Mouse (Mus musculus) naive thymus-derived CD4-positive, alpha-beta T cell, adult 2 months (primary cell): ENCODE results near the gene BC030870.
"Not testable (repeated sequence)": the region's sequence is repeated elsewhere in the genome, so short reads cannot be mapped to it uniquely, and the experiment has no call there.

ENCODE experiments used
- DNase-seq: peaks from one replicate; pipeline ENCODE4 v3.0.0-alpha.2; 2011; ENCODE audit warnings: low read depth

The BC030870 gene

DNA sequence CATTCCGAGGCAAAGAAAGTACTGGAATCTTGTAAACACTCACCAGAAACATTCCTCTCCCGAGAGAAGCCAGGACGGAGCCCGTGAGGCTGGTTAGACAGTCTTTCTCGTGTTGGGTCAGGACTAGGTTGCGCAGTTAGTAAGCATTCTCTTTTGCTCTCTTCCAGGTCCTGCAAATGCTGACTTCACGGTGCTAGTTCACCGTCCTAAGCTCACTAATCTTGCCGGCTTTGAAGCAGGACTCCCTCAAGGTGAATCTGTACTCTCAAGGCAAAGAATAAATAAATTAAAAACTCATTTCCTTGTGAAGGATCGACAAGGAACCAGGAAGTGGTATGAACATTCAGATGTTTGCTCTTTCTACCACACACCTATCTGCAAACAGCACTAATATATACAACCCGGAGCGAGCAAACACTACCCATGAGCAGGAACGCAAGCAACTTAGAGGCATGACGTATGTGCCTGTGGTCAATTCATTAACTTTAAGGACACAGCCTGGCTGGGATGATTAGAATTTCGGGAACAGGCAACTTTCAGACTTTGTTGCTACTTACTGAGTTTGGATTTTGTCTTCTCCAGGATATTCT lies at the start of gene BC030870:
Gene BC030870, minus strand, starts transcription at position 365 of the 590 bp plus-strand sequence.
- DNase-seq = no peak

DNA sequence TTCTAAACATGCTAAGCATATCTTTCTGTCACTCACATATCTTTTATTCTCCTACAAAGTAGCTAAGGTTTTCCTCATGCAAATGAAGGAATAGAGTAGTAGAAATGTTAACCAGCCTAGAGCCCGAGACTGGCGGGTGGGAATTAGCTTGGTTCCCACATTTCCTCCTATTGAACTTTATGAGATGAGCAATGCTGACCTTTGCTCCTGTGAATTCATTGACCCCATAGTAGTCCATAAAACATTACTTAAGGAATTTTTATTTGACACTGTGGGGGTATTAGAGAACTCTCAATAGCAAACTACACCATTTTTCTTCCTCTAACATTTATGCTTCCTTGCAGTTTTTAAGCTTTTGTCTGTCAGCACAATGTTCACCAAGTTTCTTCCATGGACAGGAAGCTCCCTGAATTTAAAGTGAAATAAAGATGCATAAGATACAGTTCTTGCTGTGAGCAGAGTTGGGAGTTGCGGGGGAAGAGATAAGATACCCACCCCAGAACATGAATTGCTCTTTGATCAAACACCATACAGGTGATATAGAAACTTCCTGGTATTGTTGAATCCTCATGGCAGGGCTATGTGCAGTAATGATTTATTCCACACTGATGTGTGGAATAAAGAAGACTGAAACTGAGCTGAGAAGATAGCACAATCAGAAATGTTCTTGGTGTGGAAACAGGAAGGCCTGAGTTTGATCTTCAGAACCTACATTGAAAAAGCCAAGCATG lies 45.5 kb upstream of the BC030870 start:
- DNase-seq = no peak

DNA sequence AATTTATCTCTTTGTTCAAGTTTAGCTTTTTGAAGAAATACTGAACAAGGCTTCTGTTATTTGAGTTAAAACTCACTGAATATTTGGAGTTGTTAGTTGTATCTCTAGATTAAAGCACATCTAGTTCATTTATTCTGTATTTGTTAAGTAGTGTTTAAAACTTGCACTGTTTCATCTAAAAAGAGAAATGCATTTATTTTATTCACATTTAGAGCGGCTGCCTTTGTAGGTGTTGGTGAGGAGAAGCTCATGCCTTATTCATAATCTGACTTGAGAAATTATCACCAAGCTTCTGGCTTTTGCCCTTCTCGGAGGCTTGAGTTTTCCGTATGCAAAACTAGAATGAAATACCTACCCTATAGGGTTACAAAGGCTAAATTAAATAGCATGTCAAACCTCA lies 39.8 kb upstream of the BC030870 start:
- DNase-seq = no peak

DNA sequence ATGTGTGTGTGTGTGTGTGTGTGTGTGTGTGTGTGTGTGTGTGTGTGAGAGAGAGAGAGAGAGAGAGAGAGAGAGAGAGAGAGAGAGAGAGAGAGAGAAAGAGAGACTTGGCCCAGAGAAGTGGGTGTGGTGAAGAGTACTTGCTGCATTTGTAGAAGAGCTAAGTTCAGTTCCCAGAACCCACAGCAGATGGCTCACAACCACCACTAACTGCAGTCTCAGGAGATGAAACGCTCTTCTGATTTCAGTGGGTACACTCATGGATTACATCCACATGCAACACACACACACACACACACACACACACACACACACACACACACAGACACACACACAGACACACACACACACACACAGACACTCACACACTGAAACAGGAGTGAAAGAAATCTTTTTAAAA lies 31.3 kb upstream of the BC030870 start:
- not testable (repeated sequence) for DNase-seq

DNA sequence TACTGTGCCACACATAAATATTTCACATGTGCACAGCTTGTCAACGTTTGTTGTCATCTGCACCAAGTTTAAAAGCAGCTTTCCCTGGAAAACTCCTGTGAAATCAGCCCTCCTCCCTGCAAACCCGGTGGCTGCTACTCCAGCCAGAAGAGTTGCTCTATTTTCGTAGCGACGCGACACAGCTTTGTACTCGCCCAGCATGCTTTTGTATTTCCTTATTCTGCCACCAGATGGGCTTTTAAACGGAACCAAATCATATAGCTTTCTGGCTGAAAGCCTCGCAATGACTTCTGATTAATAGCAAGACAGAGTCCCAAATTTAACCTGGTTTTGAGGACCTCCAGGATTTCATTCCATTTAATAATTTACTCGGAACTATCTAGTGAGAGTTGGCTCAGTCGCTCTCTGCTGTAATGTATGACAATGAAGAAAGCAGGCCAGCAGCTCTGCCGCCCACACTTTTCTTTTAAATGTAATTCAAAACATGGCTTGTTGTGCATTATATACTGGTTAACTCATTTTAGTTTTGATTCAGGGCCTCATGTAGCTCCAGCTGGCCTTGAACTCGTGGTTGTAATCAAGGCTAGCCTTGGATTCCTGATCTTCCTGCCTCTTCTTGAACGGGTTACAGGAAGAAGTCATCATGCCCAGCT lies 29.9 kb upstream of the BC030870 start:
- no peak for DNase-seq

DNA sequence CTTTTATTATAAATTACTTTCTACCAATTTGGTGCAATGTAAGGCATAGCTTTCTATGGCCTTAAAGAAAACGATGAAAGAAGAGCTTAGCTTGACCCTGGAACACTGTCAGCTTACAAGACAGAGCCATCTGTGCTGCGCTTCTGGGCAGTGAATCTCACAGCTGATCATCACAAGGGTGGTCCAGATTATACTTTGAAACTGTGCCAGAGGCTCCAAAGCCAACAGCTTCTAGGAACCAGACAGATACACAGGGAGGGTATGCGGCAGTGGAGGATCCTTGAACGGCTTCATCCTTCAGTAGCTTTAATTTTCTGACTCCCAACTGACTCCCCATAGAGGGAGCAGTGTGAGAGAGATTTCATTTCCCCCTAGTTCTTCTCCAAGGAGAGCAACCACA lies 28.5 kb upstream of the BC030870 start:
- DNase-seq = no peak

DNA sequence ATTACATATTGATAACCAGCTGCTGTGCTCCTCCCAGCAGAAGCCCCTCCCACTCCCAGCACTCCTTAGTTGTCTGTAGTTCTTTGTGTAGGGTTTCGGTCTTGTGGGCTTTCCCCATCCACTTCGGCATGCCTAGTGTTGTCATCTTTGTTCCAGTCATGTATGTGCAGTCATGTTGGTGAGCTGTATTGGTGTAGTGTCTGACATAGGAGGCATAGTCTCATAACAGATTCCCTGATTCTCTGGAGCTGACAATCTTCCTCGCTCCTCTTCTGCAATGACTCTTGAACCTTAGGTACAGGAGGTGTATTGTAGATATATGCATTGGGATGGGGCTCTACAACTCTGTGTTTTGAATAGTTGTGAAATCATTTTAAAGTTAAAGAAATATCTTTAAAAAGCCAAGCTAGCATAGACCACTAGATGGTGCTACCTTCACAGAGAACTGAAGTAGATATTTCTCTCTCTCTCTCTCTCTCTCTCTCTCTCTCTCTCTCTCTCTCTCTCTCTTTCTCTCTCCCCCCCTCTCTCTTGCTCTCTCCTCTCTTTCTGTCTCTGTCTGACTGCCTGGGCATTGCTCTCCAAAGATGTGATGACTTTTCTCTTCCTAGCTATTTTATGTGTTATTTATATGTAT lies 9.6 kb upstream of the BC030870 start:
- DNase-seq = no peak

DNA sequence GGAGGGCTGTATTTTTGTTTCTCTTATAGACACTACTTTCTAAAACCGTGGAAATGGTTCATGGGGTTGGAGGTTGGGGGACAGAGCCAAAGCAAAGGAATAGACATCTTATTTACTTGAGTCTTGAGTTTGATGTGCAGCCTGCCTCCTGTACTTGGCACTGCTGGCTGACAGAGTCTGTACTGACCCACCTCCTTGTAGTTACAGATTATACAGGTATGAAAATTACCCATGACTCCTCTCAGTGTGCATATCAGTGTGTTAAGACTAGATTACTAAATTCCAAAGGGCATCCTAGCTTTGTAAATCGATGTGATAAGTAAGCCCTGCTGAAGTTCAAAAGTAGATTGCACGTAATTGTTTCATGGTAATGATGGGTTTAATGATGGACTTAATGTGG lies 2.9 kb downstream of the BC030870 start:
- DNase-seq = no peak

DNA sequence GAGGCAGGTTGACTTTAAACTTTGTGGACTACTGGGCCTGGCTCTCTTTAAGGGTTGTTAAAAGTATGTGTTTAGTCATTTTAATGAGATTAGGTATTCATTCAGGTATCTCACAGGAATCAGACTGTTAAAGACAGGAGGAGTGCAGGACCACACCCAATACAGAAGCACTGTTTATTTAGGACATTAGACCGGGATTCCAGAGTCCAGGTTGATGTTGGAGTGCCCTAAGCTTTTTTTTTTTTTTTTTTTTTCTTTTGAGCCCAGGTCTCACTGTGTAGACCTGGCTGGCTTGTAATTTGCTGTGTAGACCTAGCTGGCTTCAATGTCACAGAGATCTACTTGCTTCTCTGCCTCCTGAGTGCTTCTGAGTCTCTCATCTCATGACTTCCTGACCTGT lies 3.3 kb downstream of the BC030870 start:
- no peak for DNase-seq

DNA sequence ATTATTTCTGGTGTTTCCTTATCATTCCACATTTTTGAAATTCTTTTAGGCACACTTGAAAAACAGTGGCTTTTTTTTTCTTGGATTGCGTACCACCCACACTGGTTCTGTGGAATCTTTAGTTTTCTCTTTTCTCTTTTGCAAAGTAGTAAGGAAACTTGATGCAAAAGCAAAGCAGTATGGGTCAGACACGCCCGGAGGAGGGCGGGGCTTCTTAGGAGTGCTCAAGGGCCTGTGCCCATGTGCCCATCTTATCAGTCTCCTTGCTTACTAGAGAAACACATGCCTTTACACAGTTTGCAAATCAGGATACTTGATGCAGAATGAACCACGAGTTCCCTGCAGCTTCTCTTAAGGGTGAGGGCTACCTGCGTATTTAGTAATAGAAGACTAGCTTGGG lies 17.3 kb downstream of the BC030870 start:
- DNase-seq = no peak

DNA sequence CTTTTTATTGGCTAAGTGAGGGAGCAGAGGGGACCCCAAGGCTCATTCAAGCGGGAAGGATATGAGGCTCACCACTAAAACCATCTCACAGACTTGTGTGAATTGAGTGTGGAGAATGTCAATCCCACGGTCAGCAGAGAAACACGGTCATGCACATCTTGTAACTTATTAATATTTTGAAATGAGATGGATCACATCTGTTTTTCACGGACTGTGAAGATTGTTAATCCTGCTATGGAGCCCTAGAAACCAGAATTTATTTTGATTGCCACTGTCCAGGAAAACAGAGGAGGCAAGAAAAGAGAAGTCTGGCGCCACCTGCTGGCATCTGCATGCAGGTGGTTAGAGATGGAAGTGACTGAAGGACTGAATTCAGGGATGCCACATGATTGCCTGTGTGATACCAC lies 19.1 kb downstream of the BC030870 start:
- DNase-seq = peak; percentile 45

DNA sequence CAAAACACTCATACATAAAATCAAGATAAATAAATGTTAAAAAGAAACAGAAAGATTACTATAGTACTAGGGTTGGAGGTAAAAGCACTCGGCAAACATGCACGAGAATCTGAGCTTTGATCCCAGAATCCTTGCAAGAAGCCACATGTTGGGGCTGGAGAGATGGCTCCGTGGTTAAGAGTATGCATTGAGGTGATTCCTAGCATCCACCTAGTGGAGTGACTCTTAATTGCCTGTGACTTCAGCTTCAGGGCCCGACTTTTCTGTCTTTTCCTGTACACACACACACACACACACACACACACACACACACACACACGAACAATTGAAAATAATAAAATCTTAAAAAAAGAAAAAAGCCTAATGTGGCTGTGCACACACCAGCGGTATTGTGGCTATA lies 20.4 kb downstream of the BC030870 start:
- DNase-seq = no peak

DNA sequence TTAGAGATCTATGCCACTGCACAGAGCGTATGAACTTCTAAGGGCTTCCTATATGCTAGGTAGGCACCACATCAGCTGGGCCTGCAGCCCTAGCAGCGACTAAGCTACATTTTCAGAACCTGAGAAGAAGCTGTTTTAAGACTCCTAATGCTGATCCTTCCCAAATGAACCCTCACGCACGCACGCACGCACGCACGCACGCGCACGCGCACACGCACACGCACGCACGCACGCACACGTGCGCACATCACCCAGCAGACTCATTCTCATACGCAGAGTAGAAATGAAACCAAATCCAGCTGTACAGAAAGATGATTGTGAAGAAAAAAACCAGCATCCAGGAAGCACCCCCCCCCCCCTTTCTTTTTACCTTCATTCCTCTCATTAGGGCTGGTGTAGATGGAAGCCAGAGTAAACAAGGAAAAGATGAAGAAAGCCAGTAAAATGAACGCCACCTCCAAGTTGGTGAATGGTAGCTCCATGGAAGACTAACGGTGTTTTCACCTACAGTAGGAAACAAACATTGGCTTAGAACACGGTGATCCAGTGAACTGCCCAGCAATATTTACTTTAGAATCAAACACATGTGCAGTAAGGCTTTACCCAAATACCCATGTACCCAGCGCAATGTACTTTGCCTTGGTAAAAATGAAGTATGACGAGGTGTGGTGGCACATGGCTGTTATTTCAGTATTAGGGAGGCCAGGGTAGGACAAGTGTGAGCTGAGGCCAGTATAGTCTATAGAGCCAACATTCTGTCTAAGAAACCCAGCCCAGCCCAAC lies 21.2 kb downstream of the BC030870 start:
- no peak for DNase-seq

DNA sequence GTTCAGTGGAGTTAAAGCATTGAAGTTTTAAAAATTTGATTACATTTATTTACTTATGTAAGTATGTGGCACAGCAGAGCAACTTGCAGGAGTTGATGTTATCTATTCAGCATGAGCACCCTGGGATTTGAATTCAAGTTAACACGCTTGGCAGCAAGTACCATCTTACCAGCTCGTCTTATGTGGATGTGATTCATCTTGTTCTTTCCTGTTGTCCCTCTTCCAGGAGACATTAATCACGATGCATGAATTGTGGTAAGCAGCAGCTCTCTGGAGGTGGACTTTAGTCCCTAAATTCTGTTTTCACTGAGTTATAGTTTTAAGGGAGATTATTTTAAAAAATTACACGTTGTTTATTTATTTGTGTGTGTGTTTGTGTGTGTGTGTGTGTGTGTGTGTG lies 25.3 kb downstream of the BC030870 start:
- no peak for DNase-seq

DNA sequence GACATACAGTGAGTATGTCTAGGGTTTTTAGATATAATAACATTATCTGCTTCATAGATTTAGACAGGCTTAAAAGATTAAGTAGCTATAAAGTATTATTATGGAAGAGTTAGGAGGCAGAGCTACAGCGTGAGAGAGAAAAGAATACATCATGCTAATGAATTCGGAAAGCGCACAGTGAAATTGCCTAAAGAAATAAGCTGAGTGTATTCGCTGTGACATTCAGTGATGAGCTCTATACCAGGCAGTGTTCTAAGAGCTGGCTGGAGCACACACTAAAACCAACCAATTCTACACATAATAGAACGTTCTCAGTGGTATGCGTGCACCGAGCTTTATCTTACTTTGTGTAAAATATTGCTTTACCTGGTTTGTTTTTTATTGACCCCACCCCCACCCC lies 25.7 kb downstream of the BC030870 start:
- no peak for DNase-seq

DNA sequence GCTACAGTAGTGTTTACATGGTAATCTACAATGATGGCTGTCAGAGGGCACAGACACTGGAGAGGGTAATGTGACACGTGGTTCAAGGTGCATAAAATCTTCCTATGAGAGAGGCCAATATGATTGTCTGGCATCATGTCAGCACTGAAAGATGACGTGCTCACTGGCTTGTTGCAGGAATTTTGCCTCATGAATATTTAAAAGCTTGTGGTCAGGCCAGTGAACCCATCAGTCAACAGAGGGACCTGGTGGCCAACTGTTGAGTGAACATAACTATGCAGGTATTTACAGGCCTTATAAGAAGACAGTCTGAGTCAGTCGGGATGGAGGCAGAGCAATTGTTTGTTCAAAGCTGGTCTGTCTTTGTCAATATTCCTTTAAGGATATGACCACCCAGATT lies 29.6 kb downstream of the BC030870 start:
- no peak for DNase-seq

DNA sequence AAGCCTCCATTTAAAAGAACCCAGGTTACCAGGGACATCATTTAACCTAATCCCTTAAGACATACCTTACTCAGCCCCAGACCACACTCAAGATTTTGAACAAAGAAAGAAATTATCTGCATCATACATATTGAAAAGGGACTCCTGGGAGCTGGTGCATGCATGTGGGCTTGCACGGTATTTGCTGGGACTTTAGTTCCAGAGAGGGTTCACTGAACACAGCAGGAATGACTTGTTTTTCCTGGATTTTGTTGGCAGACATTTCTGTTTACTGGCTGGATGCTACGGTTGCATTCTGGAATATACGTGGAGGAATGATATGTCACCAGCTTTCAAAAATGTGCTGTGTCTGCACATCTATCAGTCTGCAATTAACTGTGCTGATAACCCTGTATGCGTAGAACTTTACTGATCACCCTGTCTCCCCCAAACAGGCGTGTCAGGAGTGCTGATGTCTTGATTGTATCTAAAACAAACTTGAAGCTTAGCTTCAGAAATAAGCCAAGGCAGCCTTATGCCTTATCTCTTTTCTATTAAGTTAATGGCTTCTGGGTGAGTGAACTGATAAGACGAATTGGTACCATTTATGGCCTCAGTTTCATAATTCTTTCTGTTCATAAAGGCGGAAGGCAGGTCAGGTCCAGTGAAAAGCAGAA lies 31.5 kb downstream of the BC030870 start:
- DNase-seq = no peak

DNA sequence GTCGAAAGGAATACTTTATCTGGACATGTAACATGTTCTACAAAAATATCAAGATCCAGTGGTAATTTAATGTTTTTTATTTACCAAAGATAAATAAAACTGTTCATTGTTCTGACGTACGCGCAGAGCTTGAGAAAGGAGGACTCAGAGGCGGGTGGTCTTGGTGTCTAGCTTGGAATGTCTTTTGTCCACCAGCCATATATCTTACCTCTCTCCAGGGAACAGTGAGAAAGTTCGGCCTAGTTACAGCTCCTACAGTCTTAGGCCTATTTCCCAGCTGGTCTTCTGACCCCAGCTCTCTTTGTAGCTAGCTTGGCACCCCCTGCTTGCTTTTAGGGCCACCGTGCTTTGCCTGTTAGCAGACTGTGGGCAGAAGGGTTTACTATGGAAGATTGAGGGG lies 39.6 kb downstream of the BC030870 start:
- DNase-seq = no peak

DNA sequence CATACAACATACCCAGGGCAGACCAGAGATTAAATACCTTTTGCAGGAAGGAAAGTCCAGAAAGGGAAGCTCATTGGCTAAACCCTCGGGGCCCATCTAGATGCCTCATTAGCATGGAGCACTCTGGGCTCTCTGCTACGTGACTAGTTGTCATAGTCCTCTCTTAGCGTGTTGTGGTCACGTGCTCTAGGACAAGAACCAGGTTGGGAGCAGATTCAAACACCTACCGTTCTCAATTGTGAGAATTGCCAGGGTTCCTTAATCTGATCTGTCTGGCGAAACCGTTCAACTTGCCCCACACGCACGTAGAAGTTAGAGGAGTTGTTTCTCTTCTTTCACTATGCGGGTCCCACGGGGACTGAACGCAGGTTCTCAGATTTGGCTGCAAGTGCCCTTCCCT lies 41.2 kb downstream of the BC030870 start:
- DNase-seq = no peak

DNA sequence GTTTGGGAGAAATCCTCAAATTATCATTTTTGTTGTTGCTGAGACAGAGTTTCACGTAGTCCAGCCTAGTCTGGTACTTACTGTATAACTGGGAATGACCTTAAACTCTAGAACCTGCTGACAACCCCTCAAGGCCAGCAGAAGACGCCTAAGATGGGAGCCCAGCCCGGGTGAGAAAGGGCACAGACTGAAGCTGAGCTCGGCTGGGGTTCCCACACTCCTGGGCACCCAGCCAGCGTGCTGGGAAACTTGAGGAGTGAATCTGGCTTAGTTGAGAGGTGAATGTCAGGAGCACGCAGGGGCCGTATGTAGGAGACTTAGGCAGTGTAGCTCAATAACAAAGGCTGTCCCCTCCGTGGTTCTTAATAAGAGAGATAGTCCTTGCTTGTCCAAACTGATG lies 41.7 kb downstream of the BC030870 start:
- DNase-seq = no peak

DNA sequence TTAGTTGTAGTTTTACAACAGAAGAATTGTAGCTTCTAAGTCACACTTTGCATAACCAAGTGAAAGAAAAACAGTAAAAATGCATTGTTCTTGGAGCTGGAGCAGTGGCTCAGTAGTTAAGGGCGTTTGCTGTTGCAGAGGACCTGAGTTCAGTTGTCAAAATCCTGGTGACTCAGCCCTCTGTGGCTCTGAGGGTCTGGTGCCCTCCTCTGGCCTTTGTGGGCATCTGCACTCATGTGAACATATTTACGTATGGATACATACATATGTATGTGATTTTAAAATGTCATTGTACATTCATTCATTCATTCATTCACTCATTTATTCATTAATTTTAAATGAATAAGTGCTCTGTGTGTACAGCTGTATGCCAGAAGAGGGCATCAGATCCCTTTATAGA lies 43.7 kb downstream of the BC030870 start:
- no peak for DNase-seq

DNA sequence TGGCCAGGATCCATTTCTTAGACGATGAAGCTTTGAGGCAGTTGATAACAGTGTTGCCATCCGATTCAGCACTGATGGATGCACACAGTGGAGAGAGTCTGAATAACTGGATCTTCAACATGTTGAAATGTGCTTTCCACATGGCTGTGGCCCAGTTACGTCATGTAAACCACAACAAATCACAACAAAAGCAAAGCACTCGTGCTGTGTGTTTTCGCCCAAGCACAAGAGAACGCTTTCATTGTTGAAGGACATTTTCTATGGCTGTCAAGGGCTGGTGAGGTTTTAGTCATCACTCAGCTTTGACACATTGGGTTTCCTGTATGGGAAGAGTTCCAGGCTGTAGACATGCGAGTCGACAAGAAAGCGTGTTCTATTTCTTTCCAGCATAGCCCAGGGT lies 48.6 kb downstream of the BC030870 start:
- DNase-seq = no peak
